Mouse (Mus musculus): ENCODE measurements around the gene Filip1l. TPM values are rescaled to one million over a fixed set of nuclear protein-coding genes. Genes with fewer than 3 reads are reported as not detected.

Filip1l gene
- polyA plus RNA-seq (2011; ENCODE audit: insufficient read length, low read depth, missing spikeins), result 138 and 223 TPM in 2 replicates

- no peaks in the 10 kb centered on the region for H3K4me1 ChIP-seq (ENCODE audit: control insufficient read depth, insufficient read depth, low read length)
- H3K4me3 ChIP-seq (ENCODE audit: insufficient read depth, low read length), result no peak within 1 kb of the TSS
- no peak within 1 kb of the TSS for H3K27ac ChIP-seq (ENCODE audit: insufficient read depth, low read length)
- TF ChIP-seq CTCF (IDR thresholded peaks at IDR 0.05; ENCODE audit: borderline replicate concordance, insufficient read depth, low read length), result no peak
- no peak for TF ChIP-seq POLR2A (IDR thresholded peaks at IDR 0.05; ENCODE audit: low read depth, low read length)
Observed at GRCm38 (mm10) chr16:57352751-57353150, at the start of gene Filip1l. Gene Filip1l, plus strand, starts transcription at chr16:57353093.

GRCm38 (mm10) chr16:57303716-57304115 is 49.2 kb upstream of the Filip1l start:
- H3K4me3 ChIP-seq (ENCODE audit: insufficient read depth, low read length), result no peak overlapping the region
- peaks cover 4% of the 10 kb centered on the region for H3K4me1 ChIP-seq (ENCODE audit: control insufficient read depth, insufficient read depth, low read length)
- no peak overlapping the region for H3K27ac ChIP-seq (ENCODE audit: insufficient read depth, low read length)
- TF ChIP-seq POLR2A (IDR thresholded peaks at IDR 0.05; ENCODE audit: low read depth, low read length), result no peak
- no peak for TF ChIP-seq CTCF (IDR thresholded peaks at IDR 0.05; ENCODE audit: borderline replicate concordance, insufficient read depth, low read length)

GRCm38 (mm10) chr16:57305463-57305862 is 47.4 kb upstream of the Filip1l start:
- peaks cover 4% of the 10 kb centered on the region for H3K4me1 ChIP-seq (ENCODE audit: control insufficient read depth, insufficient read depth, low read length)
- no peak for TF ChIP-seq CTCF (IDR thresholded peaks at IDR 0.05; ENCODE audit: borderline replicate concordance, insufficient read depth, low read length)
- no peak overlapping the region for H3K27ac ChIP-seq (ENCODE audit: insufficient read depth, low read length)
- H3K4me3 ChIP-seq (ENCODE audit: insufficient read depth, low read length), result no peak overlapping the region

- no peaks in the 10 kb centered on the region; the same call in 1 of the 2 replicates for H3K4me1 ChIP-seq (ENCODE audit: control insufficient read depth, insufficient read depth, low read length)
- TF ChIP-seq POLR2A (IDR thresholded peaks at IDR 0.05; ENCODE audit: low read depth, low read length) (no peak), CTCF (IDR thresholded peaks at IDR 0.05; ENCODE audit: borderline replicate concordance, insufficient read depth, low read length) (no peak)
- no peak overlapping the region for H3K27ac ChIP-seq (ENCODE audit: insufficient read depth, low read length)
- no peak overlapping the region for H3K4me3 ChIP-seq (ENCODE audit: insufficient read depth, low read length)
Observed at GRCm38 (mm10) chr16:57312130-57312529, 40.8 kb upstream of the Filip1l start.

GRCm38 (mm10) chr16:57313487-57313886 is 39.4 kb upstream of the Filip1l start:
- no peak for TF ChIP-seq POLR2A (IDR thresholded peaks at IDR 0.05; ENCODE audit: low read depth, low read length)
- no peak for TF ChIP-seq CTCF (IDR thresholded peaks at IDR 0.05; ENCODE audit: borderline replicate concordance, insufficient read depth, low read length)
- Histone ChIP-seq H3K4me3 (ENCODE audit: insufficient read depth, low read length) (no peak overlapping the region), H3K27ac (ENCODE audit: insufficient read depth, low read length) (no peak overlapping the region), H3K4me1 (ENCODE audit: control insufficient read depth, insufficient read depth, low read length) (peaks cover 1% of the 10 kb centered on the region; the same call in 1 of the 2 replicates)

- Histone ChIP-seq H3K27ac (ENCODE audit: insufficient read depth, low read length) (no peak overlapping the region), H3K4me1 (ENCODE audit: control insufficient read depth, insufficient read depth, low read length) (peaks cover 1% of the 10 kb centered on the region; the same call in 1 of the 2 replicates), H3K4me3 (ENCODE audit: insufficient read depth, low read length) (no peak overlapping the region)
- TF ChIP-seq POLR2A (IDR thresholded peaks at IDR 0.05; ENCODE audit: low read depth, low read length), result no peak
- TF ChIP-seq CTCF (IDR thresholded peaks at IDR 0.05; ENCODE audit: borderline replicate concordance, insufficient read depth, low read length), result no peak
Observed at GRCm38 (mm10) chr16:57314236-57314635, 38.7 kb upstream of the Filip1l start.

GRCm38 (mm10) chr16:57315026-57315425 is 37.9 kb upstream of the Filip1l start:
- peaks cover 1% of the 10 kb centered on the region; the same call in 1 of the 2 replicates for H3K4me1 ChIP-seq (ENCODE audit: control insufficient read depth, insufficient read depth, low read length)
- H3K4me3 ChIP-seq (ENCODE audit: insufficient read depth, low read length), result no peak overlapping the region
- no peak overlapping the region for H3K27ac ChIP-seq (ENCODE audit: insufficient read depth, low read length)
- TF ChIP-seq CTCF (IDR thresholded peaks at IDR 0.05; ENCODE audit: borderline replicate concordance, insufficient read depth, low read length) (no peak), POLR2A (IDR thresholded peaks at IDR 0.05; ENCODE audit: low read depth, low read length) (no peak)

GRCm38 (mm10) chr16:57317127-57317526 is 35.8 kb upstream of the Filip1l start:
- TF ChIP-seq CTCF (IDR thresholded peaks at IDR 0.05; ENCODE audit: borderline replicate concordance, insufficient read depth, low read length) (no peak), POLR2A (IDR thresholded peaks at IDR 0.05; ENCODE audit: low read depth, low read length) (no peak)
- no peak overlapping the region for H3K27ac ChIP-seq (ENCODE audit: insufficient read depth, low read length)
- no peak overlapping the region for H3K4me3 ChIP-seq (ENCODE audit: insufficient read depth, low read length)
- peaks cover 1% of the 10 kb centered on the region; the same call in 1 of the 2 replicates for H3K4me1 ChIP-seq (ENCODE audit: control insufficient read depth, insufficient read depth, low read length)

- Histone ChIP-seq H3K27ac (ENCODE audit: insufficient read depth, low read length) (no peak overlapping the region), H3K4me3 (ENCODE audit: insufficient read depth, low read length) (no peak overlapping the region), H3K4me1 (ENCODE audit: control insufficient read depth, insufficient read depth, low read length) (peaks cover 1% of the 10 kb centered on the region; the same call in 1 of the 2 replicates)
- TF ChIP-seq POLR2A (IDR thresholded peaks at IDR 0.05; ENCODE audit: low read depth, low read length), result no peak
- TF ChIP-seq CTCF (IDR thresholded peaks at IDR 0.05; ENCODE audit: borderline replicate concordance, insufficient read depth, low read length), result no peak
Observed at GRCm38 (mm10) chr16:57317882-57318636, 34.8 kb upstream of the Filip1l start.

GRCm38 (mm10) chr16:57318637-57319125 is 34.2 kb upstream of the Filip1l start:
- Histone ChIP-seq H3K27ac (ENCODE audit: insufficient read depth, low read length) (peak overlapping the region; percentile 28; the same call in 1 of the 2 replicates), H3K4me3 (ENCODE audit: insufficient read depth, low read length) (no peak overlapping the region), H3K4me1 (ENCODE audit: control insufficient read depth, insufficient read depth, low read length) (peaks cover 1% of the 10 kb centered on the region; the same call in 1 of the 2 replicates)
- TF ChIP-seq POLR2A (IDR thresholded peaks at IDR 0.05; ENCODE audit: low read depth, low read length) (no peak), CTCF (IDR thresholded peaks at IDR 0.05; ENCODE audit: borderline replicate concordance, insufficient read depth, low read length) (no peak)
